Mouse (Mus musculus) retina, postnatal 7 days (tissue): ENCODE measurements around the gene Prr11.
A peak's percentile ranks its signal among the peaks of the same experiment; 100 is the strongest.

Experiments
- DNase-seq: peaks from one replicate; pipeline ENCODE4 v3.0.0-alpha.2; 2012; ENCODE audit warnings: low read depth, low spot score

Prr11 gene

GRCm38 (mm10) chr11:87108409-87108754, at the start of gene Prr11:
Gene Prr11, minus strand, starts transcription at chr11:87108708.
- no peak for DNase-seq

GRCm38 (mm10) chr11:87158012-87158411, 49.5 kb upstream of the Prr11 start:
- DNase-seq, result no peak

GRCm38 (mm10) chr11:87136233-87136632, 27.7 kb upstream of the Prr11 start:
- no peak for DNase-seq

GRCm38 (mm10) chr11:87126824-87127816, 18.6 kb upstream of the Prr11 start, which contains the start of gene Trim37:
Gene Trim37, plus strand, starts transcription at chr11:87127077.
- DNase-seq, result peak; percentile 90

- no peak for DNase-seq
Measured at GRCm38 (mm10) chr11:87126281-87126823, 17.8 kb upstream of the Prr11 start.

- DNase-seq, result no peak
Measured at GRCm38 (mm10) chr11:87125562-87125961, 17.1 kb upstream of the Prr11 start.

- DNase-seq, result no peak
Measured at GRCm38 (mm10) chr11:87121864-87122263, 13.4 kb upstream of the Prr11 start.

GRCm38 (mm10) chr11:87110172-87110909, 1.8 kb upstream of the Prr11 start:
- DNase-seq, result no peak

GRCm38 (mm10) chr11:87109519-87110171, 1.1 kb upstream of the Prr11 start:
- DNase-seq, result no peak

GRCm38 (mm10) chr11:87108755-87109518, 429 bp upstream of the Prr11 start, which contains the start of gene Ska2:
Gene Ska2, plus strand, starts transcription at chr11:87109234.
- peak; percentile 99 for DNase-seq

GRCm38 (mm10) chr11:87087142-87087541, 21.4 kb downstream of the Prr11 start:
- DNase-seq, result no peak

- peak; percentile 82 for DNase-seq
Measured at GRCm38 (mm10) chr11:87086290-87086984, 22.1 kb downstream of the Prr11 start, which contains the start of gene Smg8. Gene Smg8, minus strand, starts transcription at chr11:87086774.

GRCm38 (mm10) chr11:87085461-87085860, 23.0 kb downstream of the Prr11 start:
- DNase-seq, result no peak

- no peak for DNase-seq
Measured at GRCm38 (mm10) chr11:87083712-87084111, 24.8 kb downstream of the Prr11 start.

- peak; percentile 87 for DNase-seq
Measured at GRCm38 (mm10) chr11:87073866-87074440, 34.6 kb downstream of the Prr11 start, which contains the start of gene Gdpd1. Gene Gdpd1, minus strand, starts transcription at chr11:87074062.

GRCm38 (mm10) chr11:87073343-87073865, 35.1 kb downstream of the Prr11 start:
- peak; percentile 51 for DNase-seq

GRCm38 (mm10) chr11:87062087-87062486, 46.4 kb downstream of the Prr11 start:
- DNase-seq, result no peak

GRCm38 (mm10) chr11:87060410-87060809, 48.1 kb downstream of the Prr11 start:
- no peak for DNase-seq

- DNase-seq, result no peak
Measured at GRCm38 (mm10) chr11:87056286-87056685, 52.2 kb downstream of the Prr11 start.
